Mouse (Mus musculus): Measurements from ENCODE around the gene Pramef6.
"Not testable (repeated sequence)": the region's sequence is repeated elsewhere in the genome, so short reads cannot be mapped to it uniquely, and the experiment has no call there.

GRCm38 (mm10) chr4:143846197-143846596 is 54.0 kb downstream of the Pramef6 start, which contains the start of gene Gm13103:
- TF ChIP-seq POLR2A (IDR thresholded peaks at IDR 0.05; ENCODE audit: control insufficient read depth, low read depth, low read length); CTCF (IDR thresholded peaks at IDR 0.05; ENCODE audit: control insufficient read depth, insufficient read depth, insufficient replicate concordance, low read depth, low read length): not testable (repeated sequence)

All from testis, adult 2 months (tissue).